Mouse (Mus musculus) urinary bladder, postnatal 25 days (tissue): ENCODE results near the gene Ikzf1.

Source experiments
- DNase-seq: peaks from one replicate; pipeline ENCODE4 v3.0.0; 2022; ENCODE audit warnings: low spot score

The Ikzf1 gene

GRCm38 (mm10) chr11:11690059-11690844 is 5.4 kb downstream of the Ikzf1 start:
- DNase-seq, result no peak

GRCm38 (mm10) chr11:11690845-11691196 is 6.0 kb downstream of the Ikzf1 start:
- no peak for DNase-seq

DNA sequence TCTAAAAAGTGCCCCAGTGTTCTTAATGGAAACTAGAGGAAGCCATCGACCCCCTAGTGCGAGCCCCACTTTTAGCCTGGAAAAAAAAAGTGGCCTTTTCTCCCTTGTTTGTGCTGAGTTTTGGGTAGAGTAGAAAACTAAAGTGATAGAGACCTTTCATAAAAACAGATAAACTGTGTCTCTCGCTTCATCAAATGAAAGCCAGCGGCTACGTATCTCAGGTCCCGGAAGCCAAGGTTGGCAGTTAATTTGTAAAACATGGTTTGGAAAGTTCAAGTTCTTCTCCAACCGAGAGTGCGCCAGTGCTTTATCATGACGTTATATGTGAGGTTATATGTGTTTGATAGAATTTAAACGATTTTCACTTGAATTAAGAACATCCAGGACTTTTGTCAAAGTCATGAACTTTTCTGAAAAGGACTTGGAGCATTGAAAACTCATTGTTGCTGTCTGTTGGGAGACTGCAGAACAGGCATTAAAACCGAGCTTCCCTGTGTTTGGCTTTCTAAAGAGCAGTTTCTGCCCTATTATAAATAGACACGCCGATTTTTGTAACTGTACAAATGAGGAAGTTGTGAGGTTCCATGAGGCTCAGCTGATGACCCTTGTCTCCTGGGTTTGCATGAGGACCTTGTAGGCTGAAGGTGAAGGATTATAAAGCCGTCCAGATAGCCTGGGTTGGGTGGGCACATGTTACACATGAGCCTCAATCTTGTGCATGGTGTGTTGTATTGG is 6.7 kb downstream of the Ikzf1 start:
- no peak for DNase-seq

- no peak for DNase-seq
Measured at GRCm38 (mm10) chr11:11692558-11693166, 7.9 kb downstream of the Ikzf1 start.

- DNase-seq, result no peak
Measured at GRCm38 (mm10) chr11:11693446-11693845, 8.6 kb downstream of the Ikzf1 start.

- no peak for DNase-seq
Measured at GRCm38 (mm10) chr11:11694072-11694471, 9.3 kb downstream of the Ikzf1 start.

DNA sequence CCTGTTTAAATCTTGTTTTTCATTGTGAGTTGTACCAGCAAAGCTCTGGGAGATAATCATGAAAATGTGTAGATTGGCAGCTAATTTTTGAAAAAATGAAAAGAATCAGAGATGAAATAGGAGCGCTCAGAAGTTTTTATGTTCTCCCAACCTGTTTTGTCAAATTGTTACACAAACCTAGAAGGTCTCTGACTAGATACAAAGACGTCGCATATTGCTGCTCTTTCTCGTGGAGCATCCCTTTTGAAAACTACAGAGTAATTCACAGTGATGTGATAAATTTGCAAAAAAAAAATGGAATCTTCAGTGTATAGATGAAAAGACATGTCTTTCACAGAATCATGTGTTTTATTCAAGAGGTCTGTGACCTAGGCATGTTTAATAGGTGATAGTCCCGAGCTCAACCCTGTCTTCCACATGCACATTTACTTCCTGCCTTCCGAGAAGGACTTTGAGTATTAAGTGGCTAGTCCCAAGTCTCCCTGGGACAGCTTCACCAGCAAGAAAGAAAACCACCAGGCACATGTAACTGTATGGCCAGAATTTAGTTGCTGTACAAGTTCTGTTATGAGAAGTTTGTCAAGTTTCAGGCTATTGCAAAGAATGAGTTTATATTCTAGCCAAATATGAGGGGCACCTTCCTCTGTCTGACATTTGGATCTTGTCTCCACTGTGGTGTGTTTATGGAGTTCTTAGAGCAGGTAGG is 9.8 kb downstream of the Ikzf1 start:
- no peak for DNase-seq

- no peak for DNase-seq
Measured at GRCm38 (mm10) chr11:11695211-11695887, 10.5 kb downstream of the Ikzf1 start.

GRCm38 (mm10) chr11:11695907-11696306 is 11.1 kb downstream of the Ikzf1 start:
- DNase-seq, result no peak

DNA sequence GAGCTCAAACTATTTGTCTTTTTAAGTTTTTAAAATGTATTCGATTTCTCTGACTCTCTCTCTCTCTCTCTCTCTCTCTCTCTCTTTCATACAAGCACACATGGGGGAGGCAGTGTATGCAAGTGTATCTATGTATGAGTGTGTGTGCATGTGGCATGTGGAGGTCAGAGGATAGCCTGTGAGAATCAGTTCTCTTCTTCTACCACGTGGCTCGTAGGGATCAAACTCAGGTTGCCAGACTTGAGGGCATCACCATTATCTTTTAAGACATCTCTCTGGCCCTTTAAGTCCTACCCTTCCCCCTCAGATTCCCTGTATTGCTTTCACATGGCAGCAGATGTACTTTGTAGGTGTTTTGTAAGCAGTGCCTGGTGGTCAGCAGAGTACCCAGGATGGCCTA is 12.0 kb downstream of the Ikzf1 start:
- no peak for DNase-seq

DNA sequence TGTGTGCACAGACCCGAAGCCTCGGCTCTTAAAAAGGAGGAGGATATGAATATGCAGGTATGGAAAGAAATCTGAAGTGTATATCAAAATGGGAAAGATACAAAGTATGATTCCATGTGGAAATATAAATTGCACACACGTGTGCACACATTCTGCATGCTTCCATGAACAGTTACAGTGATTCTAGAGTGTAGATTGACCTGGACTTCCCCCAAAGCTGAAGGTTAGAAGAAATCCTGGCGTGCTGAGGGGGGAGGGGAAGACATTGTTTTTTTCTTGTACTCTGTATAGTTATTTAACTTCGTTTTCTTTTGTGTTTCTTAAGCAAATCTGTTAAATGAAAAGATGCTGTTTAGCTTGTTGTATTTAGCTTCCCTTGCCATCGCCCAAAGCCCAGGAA is 16.6 kb downstream of the Ikzf1 start:
- DNase-seq, result no peak

DNA sequence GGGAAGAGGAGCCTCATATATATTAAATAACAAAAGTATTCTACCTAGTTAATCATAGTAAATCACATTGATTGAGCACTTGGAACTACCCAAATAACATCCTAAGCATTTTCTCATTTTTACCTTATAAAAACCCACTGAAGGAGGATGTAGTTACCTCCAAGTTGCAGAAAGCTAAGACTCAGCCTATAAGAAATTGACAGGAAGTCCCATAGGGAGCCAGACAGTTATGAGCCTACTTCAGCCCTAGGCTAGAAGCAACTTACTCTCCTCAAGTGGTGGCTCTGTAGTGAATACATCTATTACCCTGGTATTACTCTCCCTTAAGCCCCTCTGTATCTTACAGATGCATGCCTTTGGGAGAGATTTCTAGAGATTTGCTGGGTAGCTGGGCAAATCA is 19.0 kb downstream of the Ikzf1 start:
- no peak for DNase-seq

DNA sequence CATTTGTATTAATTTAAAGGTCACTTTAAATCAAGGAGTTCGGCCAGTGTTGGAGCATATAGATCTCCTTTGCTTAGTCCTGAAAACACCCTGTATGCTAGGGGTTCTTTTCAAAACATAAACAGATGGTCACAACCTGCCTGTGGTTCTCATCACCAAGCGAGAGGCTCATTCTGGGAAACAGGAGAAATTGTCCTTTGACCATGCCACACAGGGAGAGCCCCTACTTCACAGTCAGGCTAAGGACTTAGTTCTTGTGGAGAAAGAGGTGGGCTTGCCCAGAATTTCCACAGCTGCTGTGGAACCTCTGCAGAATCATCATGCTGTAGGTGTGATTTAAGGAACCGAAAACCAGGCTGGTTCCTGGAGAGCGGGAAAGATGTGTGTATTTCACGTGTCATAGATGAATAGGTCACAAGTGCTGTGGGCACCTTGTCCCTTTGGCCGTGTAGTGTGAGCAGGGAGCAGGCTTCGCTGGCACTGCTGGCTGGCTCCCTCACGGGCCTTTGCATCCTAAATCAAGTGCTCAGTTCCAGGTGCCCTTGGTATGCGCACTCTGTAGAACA is 23.4 kb downstream of the Ikzf1 start:
- no peak for DNase-seq

- no peak for DNase-seq
Measured at GRCm38 (mm10) chr11:11709311-11709710, 24.5 kb downstream of the Ikzf1 start.

DNA sequence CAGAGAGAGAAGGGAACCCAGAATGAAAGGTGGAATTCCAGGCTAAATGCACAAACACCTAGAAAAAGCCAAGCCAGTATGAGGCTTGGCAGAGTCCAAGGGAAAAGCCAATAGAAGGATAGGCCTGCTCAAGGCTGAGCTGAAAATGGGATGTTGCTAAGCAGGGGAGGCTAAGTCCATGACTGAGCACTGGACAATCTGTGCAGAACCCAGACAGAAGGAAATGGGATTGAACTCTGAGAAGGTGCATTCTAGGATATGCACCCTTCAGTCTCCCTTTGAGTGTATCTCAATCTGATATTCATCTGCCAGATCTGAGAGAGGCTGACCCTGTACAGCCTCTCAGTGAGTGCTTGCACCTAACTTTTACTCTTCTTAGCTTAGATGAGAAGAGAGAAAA is 25.9 kb downstream of the Ikzf1 start:
- DNase-seq, result no peak

GRCm38 (mm10) chr11:11711748-11712147 is 26.9 kb downstream of the Ikzf1 start:
- no peak for DNase-seq

GRCm38 (mm10) chr11:11714676-11715075 is 29.9 kb downstream of the Ikzf1 start:
- no peak for DNase-seq

DNA sequence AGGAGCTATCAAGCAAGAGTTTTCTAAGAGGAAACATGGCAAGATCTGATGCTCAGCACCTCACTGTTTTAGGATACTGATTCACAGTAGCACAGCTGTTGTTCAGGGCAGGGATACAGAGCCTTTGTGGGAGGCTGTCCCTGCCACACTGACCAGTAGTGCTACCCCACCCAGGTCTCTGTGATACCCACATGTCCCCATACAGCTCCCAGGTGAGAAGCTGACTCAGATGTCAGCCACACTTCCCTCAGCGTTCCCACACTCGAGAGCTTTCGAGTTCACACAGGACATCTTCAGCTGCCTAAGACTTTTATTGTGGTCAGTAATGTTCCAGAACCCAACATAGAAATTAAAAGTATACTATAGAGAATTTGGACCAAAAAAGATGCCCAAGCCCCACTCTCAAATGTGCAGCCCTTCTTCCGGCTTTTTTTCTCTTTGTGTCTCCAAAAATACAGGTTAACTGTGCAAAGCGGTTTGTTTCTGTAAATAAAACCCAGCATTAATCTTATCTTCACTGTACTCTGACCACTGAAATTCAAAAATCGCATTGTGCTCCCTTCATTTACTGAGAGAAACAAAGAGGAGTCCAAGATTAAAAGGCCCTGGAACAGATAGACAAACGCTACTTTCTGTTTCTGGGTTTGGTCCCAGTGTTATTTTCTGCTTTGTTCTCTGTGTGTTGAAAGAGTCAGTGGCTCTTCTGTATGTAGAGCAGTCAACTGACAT is 31.3 kb downstream of the Ikzf1 start:
- DNase-seq, result no peak

GRCm38 (mm10) chr11:11716692-11717037 is 31.9 kb downstream of the Ikzf1 start:
- DNase-seq, result no peak

DNA sequence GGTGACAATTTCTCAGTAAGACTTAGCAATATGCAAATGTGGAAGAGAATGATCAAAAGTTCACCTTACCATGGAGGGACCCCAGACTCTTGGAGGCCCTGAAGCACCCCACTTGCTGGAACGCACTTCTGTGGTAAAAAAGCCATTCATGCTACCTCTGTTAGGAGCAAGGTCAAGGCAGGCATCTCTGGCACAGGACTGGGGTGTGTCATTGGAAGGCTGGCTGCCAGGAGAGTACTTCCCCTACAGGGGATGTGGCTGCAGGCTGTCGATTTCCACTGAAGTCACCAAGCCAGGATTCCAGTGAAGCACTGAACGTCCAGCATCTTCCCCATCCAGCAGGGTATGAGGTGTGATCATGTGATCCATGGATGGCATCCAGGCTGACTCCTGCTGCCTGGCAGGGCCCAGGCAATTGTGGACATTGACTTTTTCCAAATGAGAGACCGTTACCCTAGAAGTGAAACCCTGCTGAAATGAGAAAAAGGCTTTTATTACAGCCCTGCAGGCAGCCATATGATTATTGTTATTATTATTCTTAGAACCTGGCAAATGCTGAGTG is 32.9 kb downstream of the Ikzf1 start:
- no peak for DNase-seq

DNA sequence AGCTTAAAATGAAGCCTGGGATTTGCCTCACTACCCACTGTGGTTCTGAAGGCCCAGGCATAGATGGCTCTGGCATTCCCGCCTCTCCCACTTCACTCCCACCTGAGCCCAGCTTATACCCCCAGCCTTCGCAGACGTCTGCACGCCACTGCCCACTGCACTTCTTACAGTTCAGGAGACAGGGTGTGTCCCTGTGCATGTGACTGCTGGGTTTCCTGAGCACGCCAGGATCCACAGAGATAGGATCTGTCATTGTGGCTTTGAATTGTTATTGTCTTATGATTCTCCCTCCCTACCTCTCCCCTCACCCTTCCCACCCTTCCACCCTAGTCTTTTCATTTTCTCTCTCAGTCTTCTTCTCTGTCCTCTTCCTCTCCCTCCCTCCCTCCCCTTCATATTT is 34.9 kb downstream of the Ikzf1 start:
- DNase-seq, result no peak
